16 mouse cellular contexts compared by ENCODE assay signal in genomic region chr16:21447447-21447846, GRCm38 (mm10). TPM values are rescaled to one million over a fixed set of nuclear protein-coding genes. Genes with fewer than 3 reads are reported as not detected.
DNase-seq lines count a peak whose midpoint lies in the region; ATAC-seq and TF ChIP-seq lines count a peak whose summit lies in the region.
"Had no signal": no experiment of that assay in that cellular context is flagged by ENCODE, and none has a peak within 500 bp of the region (broad histone marks: within the 10 kb centered on the region; RNA-seq: fewer than 3 reads in every experiment).

No protein-coding gene starts in this region.

- no peaks in the 10 kb centered on the region for H3K27me3 ChIP-seq in heart, embryonic 12.5 days (replicated peaks)
- H3K27me3 ChIP-seq in lung, embryonic 16.5 days (ENCODE audit: control insufficient read depth, insufficient read depth, low read depth, low read length), result no peaks in the 10 kb centered on the region
- H3K27me3 ChIP-seq: embryonic facial prominence, embryonic 12.5 days; forebrain, embryonic 15.5 days; intestine, embryonic 15.5 days had no signal

- H3K4me2 ChIP-seq in heart, embryonic 12.5 days, result no peak overlapping the region
- no peak overlapping the region for H3K4me2 ChIP-seq in lung, embryonic 16.5 days (ENCODE audit: low read depth, low read length)
- H3K4me2 ChIP-seq: embryonic facial prominence, embryonic 12.5 days; forebrain, embryonic 15.5 days; hindbrain, embryonic 14.5 days; intestine, embryonic 15.5 days had no signal

- H3K4me1 ChIP-seq in heart, embryonic 12.5 days (replicated peaks), result peaks cover 57% of the 10 kb centered on the region
- no peaks in the 10 kb centered on the region for H3K4me1 ChIP-seq in lung, embryonic 16.5 days (replicated peaks; ENCODE audit: control insufficient read depth, insufficient read depth, low read length)
- H3K4me1 ChIP-seq: forebrain, embryonic 15.5 days; hindbrain, embryonic 10.5 days had no signal

- TF ChIP-seq CTCF in gastrocnemius, adult 2 months (IDR thresholded peaks at IDR 0.05), result no peak

- no peak for DNase-seq in heart, postnatal 36 days
- no peak for DNase-seq in lung, postnatal 14 days
- DNase-seq in lung, postnatal 25 days (ENCODE audit: low spot score), result peak; percentile 15
- no peak for DNase-seq in gastrocnemius, adult 2 months
- DNase-seq: adrenal gland, adult 2 months; adrenal gland, postnatal 25 days; cerebellum, adult 2 months; cerebellum, postnatal 10 days; gastrocnemius, postnatal 10 days had no signal

- H3K9ac ChIP-seq in heart, embryonic 12.5 days, result no peak overlapping the region
- H3K9ac ChIP-seq in lung, embryonic 16.5 days (ENCODE audit: low read length), result no peak overlapping the region
- H3K9ac ChIP-seq: embryonic facial prominence, embryonic 12.5 days; forebrain, embryonic 15.5 days; hindbrain, embryonic 14.5 days; intestine, embryonic 15.5 days had no signal

- ATAC-seq in heart, embryonic 12.5 days (ENCODE audit: insufficient number of reproducible peaks, low FRiP score), result peak; percentile 63
- ATAC-seq in lung, embryonic 16.5 days (ENCODE audit: low read depth), result 0 out of 2 replicates have a peak, but pooled peaks have one; percentile 36
- ATAC-seq: forebrain, embryonic 15.5 days; intestine, embryonic 15.5 days had no signal

- intact Hi-C loops in heart, postnatal 36 days (cut with DNase I), result no loop called here
- intact Hi-C loops in gastrocnemius, adult 2 months (cut with DNase I), result no loop called here

- H3K27ac ChIP-seq in heart, embryonic 12.5 days (ENCODE audit: poor library complexity, severe bottlenecking), result peak overlapping the region; percentile 56; the same call in 1 of the 2 replicates
- no peak overlapping the region for H3K27ac ChIP-seq in lung, embryonic 16.5 days (ENCODE audit: low read length)
- no peak overlapping the region for H3K27ac ChIP-seq in gastrocnemius, adult 2 months
- H3K27ac ChIP-seq: embryonic facial prominence, embryonic 12.5 days; forebrain, embryonic 15.5 days; hindbrain, embryonic 10.5 days; hindbrain, embryonic 14.5 days; intestine, embryonic 15.5 days had no signal

- no peaks in the 10 kb centered on the region for H3K9me3 ChIP-seq in heart, embryonic 12.5 days (replicated peaks)
- H3K9me3 ChIP-seq in lung, embryonic 16.5 days (ENCODE audit: control insufficient read depth, low read length), result no peaks in the 10 kb centered on the region
- H3K9me3 ChIP-seq: embryonic facial prominence, embryonic 12.5 days; forebrain, embryonic 15.5 days; hindbrain, embryonic 10.5 days; intestine, embryonic 15.5 days had no signal

- WGBS in heart, embryonic 12.5 days, result 45% methylated on average over 5 of the region's 5 CpGs
- WGBS in lung, embryonic 16.5 days, result 73% methylated on average over 5 of the region's 5 CpGs

- peaks cover 25% of the 10 kb centered on the region for H3K36me3 ChIP-seq in heart, embryonic 12.5 days
- H3K36me3 ChIP-seq in lung, embryonic 16.5 days (ENCODE audit: control insufficient read depth, insufficient read depth, low read length), result no peaks in the 10 kb centered on the region; the same call in 1 of the 2 replicates
- H3K36me3 ChIP-seq: embryonic facial prominence, embryonic 12.5 days; intestine, embryonic 15.5 days had no signal

- no peak overlapping the region for H3K4me3 ChIP-seq in heart, embryonic 12.5 days
- H3K4me3 ChIP-seq in lung, embryonic 16.5 days (ENCODE audit: low read length), result no peak overlapping the region
- H3K4me3 ChIP-seq in gastrocnemius, adult 2 months, result no peak overlapping the region
- H3K4me3 ChIP-seq: embryonic facial prominence, embryonic 12.5 days; forebrain, embryonic 15.5 days; hindbrain, embryonic 10.5 days; intestine, embryonic 15.5 days had no signal

RNA-seq across cellular contexts. Expression of gene Vps8, which starts 24.5 kb away (rescaled TPM):
- polyA plus RNA-seq in heart, embryonic 12.5 days (2016; fragmentation: Nextera tagmentation; extraction: Ambion mirVana), result 28.1 and 29.2 TPM in 2 replicates
- 10 to 100 TPM; 19.9 to 27.9 TPM for total RNA-seq in heart, postnatal 36 days (2021)
- polyA plus RNA-seq in lung, embryonic 16.5 days (2015; fragmentation: Nextera tagmentation; extraction: Ambion mirVana), result 13.3 and 16.4 TPM in 2 replicates
- 1 to 10 TPM; 7.7 to 7.8 TPM for total RNA-seq in gastrocnemius, adult 2 months (2021)
